Mouse (Mus musculus): ENCODE measurements around the gene Srm.

Gene Srm

GRCm38 (mm10) chr4:148591171-148591630, at the start of gene Srm:
TSS of gene Srm (plus strand) at chr4:148591503.
- peak; percentile 98 to 99 for DNase-seq

DNA sequence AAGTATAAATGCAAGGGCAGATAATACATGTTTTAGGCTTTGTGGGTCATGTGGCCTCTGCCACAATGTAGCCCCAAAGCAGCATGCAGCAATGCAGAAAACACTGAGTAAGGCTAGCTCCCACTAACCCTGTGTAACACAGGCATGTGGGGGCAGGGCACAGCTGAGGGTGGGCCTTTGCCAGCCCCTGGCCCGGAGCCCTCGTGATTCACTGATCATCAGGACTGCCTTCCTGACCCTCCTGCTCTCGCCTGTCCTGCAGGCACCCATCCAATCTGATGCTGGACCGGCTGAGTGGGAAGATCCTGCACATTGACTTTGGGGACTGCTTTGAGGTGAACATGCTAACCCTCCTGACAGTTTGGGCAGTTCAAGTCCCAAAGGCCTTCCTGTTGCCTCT, 42.2 kb upstream of the Srm start:
- DNase-seq = peak; percentile 72 to 79

DNA sequence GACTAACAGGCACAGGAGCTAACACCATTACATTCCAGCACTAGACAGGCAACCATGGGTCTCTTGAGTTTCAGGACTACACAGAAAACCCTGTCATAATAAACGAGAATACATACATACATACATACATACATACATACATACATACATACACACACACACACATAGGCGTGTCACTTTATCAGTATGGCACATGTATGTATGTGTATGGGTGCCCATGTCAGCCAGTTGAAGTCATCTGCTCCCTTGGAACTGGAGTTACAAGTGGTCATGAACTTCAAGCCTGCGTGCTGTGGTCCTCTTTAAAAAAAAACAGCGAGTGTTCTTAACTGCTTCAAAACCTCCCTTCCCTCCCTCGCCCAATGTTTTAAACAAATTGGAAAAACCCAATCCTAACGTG, 33.5 kb upstream of the Srm start:
- DNase-seq = no peak

DNA sequence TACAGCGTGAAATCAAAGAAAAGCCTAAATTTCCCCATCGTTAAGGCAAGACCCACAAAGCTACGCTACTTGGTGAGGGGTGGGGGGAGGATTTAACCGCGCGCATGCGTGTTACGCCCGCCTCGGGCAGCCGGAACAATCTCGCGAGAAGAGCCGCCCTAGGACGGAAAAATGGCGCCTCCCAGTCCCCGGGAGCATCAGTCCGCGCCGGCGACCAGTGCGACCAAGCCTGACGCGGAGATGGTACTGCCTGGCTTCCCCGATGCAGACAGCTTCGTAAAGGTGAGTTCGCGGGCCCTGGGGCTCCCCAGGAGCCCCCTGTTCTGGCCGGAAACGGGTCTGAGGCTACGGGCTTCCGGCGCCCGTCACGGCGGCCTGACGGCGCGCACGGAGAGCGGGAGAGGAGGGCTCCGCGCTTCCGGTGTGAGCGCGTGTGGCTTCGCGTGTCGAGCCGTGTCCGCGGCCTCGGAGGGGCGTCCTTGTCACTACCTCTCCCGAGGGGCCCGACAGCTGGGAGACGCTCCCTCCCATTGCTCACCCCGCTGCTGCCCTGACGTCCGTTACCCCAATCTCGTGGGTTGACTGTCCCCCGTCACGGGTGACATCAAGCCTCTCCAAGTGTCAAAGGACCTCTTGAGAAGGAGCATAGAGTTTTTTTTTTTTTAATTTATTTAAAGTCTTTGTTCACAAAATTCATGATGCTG, 32.9 kb upstream of the Srm start, which contains the start of gene Exosc10:
Gene Exosc10, plus strand, starts transcription at position 133 of the 704 bp plus-strand sequence.
- DNase-seq = peak; percentile 94 to 95

DNA sequence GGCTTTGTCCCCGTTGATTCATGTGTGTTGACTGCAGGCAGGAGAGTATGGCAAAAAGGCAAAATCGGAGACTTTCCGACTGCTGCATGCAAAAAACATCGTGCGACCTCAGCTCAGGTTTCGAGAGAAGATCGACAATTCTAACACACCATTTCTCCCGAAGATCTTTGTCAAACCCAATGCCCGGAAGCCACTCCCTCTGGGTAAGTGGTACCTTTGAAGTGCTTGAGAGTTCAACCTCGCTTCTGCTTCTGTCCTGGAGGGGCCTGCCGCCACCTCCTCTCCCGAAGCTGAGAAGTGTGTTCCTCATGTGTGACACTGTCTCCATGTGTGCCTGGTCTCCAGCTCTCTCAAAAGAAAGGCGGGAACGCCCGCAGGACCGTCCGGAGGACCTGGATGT, 28.6 kb upstream of the Srm start:
- no peak for DNase-seq

DNA sequence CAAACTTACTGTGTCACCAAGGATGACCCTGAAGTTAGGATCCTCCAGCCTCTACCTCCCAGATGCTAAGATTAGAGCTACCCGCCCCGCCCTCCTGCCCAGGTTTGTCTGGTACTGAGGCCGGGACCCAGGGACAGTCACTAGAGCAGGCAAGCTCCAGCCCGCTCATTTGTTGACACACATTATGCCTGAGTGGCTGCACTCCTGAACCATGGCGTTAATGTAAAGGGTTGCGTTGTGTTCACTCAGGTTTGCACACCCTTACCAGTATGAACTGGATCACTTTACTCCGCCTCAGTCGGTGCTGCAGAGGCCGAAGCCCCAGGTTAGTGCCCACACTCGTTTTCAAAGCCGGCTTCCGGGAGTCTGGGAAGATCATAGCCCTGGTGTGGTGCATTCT, 27.7 kb upstream of the Srm start:
- DNase-seq = no peak

GRCm38 (mm10) chr4:148570138-148570537, 21.2 kb upstream of the Srm start:
- no peak for DNase-seq

- no peak for DNase-seq
Observed at GRCm38 (mm10) chr4:148570693-148571295, 20.5 kb upstream of the Srm start.

DNA sequence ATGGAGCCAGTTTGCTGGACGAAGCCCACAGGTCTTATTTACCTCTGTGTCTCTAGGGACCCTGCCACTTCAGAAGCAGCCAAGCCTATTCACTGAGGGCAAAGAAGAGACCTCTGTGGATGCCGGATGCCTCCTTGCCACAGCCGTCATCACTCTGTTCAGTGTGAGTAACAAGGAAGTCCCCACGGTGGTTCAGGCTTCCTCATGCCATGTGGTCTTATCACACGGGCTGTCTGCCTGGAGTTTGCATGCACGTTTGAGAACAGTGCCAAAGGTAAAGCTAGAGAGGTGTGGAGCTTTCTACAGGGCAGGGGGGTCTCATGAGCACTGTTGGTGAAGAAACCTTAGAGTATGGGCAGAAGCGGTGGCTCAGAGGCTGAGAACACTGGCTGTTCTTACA, 18.1 kb upstream of the Srm start:
- DNase-seq = no peak

- DNase-seq = peak; percentile 71 to 75
Observed at GRCm38 (mm10) chr4:148580765-148581164, 10.5 kb upstream of the Srm start.

DNA sequence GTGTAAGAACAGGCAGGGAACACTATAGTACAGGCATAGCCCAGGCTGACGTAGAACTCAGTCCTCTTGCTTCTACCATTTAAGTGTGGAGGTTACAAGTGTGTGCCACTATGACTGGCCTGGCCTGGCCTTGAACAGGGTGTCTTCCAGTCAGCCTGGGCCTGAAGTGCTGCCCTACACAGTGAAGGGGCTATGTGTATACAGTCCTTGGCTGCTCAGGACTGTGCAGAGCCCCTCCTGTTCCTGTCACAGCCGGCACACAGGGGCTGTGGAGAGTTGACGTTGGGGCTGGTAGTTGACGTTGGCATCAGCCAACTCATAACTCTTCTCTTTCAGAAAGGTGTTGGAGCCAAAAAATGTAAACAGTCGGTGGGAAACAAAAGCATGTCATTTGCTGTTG, 9.9 kb upstream of the Srm start:
- DNase-seq = no peak

- no peak for DNase-seq
Observed at GRCm38 (mm10) chr4:148583257-148583656, 8.0 kb upstream of the Srm start.

- no peak for DNase-seq
Observed at GRCm38 (mm10) chr4:148586648-148587047, 4.7 kb upstream of the Srm start.

DNA sequence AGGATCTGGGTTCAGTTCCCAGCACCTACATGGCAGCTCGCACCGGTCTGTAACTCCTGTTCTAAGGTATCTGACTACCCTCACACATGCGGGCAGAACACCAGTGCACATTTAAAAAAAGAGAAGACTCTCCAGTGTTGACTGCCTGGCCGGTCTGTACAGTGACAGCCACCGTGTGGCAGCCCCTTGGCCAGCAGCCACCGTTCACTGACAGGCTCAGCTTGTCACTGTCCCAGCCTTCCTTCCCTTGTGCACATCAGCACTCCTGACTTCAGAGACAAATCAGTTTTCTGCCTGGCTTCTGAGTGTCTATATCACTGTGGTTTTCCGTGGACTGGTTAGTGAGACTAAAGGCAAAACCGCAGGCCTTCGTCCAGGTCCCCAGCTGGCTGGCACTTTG, 2.5 kb upstream of the Srm start:
- peak; percentile 77 to 82 for DNase-seq

GRCm38 (mm10) chr4:148589565-148589964, 1.7 kb upstream of the Srm start:
- DNase-seq = peak; percentile 71 to 80

DNA sequence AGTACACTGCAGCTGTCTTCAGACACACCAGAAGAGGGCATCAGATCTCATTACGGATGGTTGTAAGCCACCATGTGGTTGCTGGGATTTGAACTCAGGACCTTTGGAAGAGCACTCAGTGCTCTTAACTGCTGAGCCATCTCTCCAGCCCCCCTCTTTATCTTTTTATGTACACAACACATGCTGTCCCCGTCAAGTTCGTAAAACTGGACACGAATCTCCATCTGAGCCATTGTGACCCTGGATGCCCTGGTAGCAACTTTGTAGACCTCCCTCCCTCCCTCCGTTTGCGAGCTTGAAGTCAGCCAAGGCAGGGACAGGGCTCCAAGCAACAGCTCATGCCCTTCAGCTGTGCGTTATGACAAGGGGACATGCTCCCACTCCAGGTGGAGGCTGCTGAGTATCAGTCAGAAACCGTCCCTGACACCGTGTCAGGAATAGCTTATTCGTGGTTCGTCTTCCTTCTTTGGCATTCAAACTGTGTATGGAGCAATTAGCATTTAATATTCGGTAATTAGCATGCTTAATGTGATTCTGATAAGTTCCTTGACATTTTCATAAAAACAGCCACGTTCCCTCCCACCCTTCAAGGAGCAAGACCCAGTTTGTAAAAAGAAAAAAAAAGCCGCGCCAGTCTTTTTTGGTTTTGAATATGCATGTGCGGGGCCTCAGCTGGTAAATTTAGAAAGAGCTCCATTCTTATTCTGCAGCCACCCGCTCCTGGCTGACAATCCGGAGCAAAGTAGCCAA, 707 bp upstream of the Srm start:
- peak; percentile 56 to 59 for DNase-seq

DNA sequence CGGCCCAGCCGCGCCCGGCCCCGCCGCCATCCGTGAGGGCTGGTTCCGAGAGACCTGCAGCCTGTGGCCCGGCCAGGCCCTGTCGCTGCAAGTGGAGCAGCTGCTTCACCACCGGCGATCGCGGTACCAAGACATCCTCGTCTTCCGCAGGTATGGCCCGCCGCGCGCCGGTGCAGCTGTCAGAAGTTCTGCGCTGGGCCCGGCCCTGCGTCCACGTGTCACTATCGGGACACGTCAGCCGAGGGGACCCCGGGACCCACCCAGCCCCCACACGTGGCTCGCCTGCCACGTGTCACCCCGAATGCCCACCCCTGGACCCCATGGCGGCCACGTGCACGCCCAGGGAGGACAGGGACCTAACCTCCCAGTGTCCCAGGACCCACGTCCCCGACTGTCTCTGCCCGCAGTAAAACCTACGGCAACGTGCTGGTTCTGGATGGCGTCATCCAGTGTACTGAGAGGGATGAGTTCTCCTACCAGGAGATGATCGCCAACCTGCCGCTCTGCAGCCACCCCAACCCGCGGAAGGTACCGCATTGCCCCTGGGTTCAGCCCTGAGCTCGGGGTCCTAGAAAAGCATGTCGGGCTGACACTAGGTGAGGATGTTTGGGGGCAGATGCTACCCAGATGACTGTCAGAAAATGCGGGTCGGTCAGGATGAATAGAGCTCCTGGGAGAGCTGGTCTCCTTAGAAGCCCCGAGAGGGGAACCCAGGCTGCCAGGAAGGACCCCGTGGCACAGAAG, 506 bp downstream of the Srm start:
- peak in 1 of 2 experiments; percentile 65 for DNase-seq

DNA sequence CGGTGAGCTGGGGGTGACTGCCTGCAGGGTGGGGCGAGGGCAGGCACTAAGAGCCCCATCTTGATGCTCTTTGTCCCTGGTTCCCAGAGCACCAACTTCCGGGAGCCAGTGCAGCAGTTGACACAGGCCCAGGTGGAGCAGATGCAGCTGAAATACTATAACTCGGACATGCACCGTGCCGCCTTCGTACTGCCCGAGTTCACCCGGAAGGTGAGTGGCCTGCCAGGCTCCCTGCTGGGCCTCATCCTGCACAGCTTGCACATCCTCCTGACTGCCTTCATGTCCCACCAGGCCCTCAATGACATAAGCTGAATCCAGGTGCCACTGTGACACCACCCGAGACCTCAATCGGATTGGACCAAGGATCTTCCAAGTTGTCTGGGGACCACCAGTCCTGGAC, 2.7 kb downstream of the Srm start:
- DNase-seq = peak in 1 of 2 experiments; percentile 37

- DNase-seq = no peak
Observed at GRCm38 (mm10) chr4:148595916-148596315, 4.6 kb downstream of the Srm start.

DNA sequence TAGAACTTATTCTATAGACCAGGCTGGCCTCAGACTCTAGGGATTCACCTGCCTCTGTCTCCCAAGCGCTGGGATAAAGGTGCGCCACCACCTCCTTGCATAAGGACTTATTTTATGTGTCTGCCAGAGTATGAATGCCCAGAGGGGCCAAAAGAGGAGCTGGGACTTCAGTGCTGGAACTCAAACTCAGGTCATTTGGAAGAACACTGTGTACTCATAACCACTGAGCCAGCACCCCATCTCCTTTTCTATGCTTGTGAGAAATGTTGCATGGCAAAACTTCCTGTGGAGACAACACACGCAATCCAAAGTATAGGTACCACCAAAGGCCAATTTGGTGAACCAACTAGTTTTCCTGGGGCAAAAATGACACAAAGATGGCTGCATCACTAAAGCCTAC, 5.4 kb downstream of the Srm start:
- no peak for DNase-seq

DNA sequence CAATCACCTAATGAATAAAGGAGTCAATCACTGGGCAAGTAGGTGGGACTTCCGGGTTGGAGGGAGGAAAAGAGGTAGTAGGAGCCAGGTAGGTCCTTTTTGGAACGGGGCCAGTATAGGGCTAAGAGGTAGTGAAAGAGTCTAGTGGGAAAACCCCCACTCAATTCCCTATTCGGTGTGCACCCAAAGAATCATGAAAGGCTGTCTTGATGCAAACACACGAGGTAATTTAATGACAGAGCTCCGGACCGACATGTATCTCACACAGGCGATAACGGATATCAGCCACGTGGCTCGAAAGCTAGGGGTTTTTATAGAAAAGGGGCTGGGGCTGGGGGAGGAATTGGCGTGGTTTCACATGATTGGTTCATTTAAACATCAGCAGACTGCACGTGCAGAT, 7.5 kb downstream of the Srm start:
- no peak for DNase-seq

DNA sequence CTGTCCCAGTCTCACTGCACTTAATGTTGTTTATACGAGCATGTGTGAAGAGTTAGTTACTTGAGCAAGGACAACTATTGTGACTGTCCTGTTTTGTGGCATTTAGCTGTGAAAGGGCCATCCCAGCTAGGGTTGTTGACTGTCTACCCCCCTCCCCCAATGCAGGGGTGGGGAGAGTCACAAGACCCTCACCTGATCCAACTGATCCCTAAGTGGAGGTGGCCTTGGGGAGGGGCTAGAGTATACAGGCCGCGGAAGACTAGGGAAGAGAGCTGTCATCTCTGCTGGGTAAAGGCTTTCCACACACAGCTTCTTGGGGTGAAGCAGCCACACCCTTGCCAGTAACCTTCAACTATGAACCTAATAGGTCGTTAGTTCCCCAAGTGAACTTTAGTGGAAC, 9.0 kb downstream of the Srm start:
- no peak for DNase-seq

DNA sequence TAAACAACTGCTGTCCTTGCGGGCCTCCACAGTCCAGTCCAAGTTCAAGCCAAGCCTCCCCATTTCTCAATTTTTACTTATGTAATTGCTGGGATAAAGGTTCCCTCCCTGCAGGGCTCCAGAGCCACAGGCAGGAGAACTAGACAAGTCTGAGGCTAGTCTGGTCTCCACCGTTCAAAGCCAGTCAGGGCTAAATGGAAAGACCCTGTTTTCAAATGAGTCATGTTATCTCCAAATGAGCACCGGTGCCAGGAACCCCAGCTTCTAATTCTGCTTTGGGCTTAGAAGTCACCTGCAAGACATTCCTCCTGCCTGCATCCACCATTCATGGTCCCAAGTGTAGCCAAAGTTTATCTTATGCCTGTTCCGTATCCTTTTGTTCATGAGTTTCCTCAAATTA, 10.6 kb downstream of the Srm start:
- DNase-seq = no peak

Measured in cerebellum, postnatal 10 days (tissue).